Mouse (Mus musculus) cerebellum, adult 8-10 months (tissue): Measurements from ENCODE around the gene Arl6ip4.

Source experiments
- DNase-seq: peaks from one replicate; pipeline ENCODE4 v3.0.0; 2022

The Arl6ip4 gene

DNA sequence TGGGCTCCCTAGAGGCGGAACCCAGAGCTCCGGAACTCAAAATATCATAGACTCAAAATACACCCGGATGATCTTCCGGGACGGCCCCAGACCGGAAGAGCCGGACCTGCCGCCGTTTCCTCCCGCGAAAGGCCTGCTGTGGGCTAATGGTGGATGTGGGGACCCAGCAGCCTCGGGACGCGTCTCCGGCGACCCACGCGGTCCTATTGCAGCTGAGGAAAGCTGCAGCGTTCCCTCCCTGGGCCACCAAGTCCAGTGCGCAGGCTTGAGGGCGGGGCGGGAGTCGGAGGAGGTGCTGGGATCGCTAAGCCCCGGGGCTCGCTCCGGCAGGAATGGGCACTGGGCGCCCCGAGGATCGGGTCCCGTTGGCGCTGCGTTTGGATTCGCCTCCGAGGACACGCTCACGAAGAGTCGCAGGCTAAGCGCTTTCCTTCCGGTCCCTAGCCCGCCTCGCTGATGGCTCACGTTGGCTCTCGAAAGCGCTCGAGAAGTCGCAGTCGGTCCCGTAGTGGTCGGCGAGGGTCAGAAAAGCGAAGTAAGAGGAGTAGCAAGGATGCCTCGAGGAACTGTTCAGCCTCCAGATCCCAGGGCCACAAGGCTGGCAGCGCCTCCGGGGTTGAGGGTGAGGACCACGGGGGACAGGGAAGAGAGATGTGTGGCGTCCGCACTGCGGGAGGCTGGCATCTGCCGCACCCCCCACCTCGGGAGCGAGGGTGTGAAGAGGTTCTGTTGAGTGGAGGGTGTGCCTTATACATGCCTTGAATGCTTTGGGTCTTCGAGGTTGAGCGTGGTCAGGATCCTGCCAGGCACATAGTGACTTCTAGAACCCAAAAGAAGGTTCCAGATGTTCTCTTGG is at the start of gene Arl6ip4:
Gene Arl6ip4 (plus strand): TSS at position 100 of the 856 bp plus-strand sequence.
- DNase-seq, result peak; percentile 78

DNA sequence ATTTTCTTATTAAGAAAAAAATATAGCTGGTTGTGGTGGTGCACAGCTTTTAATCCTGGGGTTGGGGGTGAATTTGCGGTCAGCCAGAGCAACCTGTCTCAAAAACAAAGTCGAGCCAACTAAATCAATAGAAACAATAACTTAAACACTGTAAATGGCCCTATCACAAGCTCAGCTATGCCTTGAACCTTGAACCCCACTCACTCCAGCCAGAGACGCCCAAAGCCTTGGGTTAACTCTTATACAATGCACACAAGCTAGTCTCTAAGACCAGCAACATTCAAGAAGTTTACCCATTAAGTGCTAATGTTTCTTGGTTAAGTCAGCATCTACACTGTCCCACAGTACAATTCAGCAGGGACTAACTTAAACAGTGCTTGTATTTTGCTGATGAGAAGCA is 46.2 kb upstream of the Arl6ip4 start:
- no peak for DNase-seq

DNA sequence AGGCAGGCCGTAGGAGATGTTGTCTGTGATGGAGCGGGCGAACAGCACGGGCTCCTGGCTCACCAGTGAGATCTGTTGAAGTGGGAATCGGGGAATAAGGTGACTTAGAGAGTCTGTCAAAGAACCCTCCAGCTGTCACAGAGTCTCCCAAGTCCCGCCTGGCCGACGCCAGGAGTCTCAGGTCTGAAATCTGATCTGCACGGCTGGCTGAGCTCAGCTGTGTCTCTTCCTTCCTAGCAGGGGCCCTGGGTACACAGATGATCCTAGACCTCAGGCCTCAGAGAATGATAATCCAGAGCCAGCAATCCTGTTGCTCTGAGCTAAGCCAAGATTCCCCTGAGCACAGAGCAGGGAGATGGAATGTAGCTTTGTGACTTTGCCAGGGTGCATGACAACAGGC is 42.2 kb upstream of the Arl6ip4 start:
- no peak for DNase-seq

DNA sequence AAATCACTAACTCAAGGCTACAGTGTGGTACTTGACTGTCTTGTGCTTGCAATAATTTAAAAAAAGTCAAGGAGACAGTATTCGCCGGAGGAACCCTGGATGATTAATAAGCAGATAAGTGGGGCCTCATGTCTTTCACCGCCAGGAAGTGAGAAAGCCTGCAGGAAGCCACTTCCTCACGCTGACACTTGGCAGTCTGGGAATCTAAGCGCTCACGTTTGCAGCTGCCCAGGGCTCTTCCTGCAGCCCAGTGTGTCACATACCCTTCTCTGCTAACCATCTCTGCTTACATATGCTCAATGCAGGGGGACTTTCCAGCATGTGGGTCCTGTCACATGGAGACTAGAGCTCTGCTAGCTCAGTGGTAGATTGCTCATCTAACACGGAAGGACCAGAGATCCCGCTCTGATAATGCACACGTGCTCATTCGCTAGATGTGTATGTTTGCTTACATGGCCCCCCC is 41.0 kb upstream of the Arl6ip4 start:
- DNase-seq, result no peak

DNA sequence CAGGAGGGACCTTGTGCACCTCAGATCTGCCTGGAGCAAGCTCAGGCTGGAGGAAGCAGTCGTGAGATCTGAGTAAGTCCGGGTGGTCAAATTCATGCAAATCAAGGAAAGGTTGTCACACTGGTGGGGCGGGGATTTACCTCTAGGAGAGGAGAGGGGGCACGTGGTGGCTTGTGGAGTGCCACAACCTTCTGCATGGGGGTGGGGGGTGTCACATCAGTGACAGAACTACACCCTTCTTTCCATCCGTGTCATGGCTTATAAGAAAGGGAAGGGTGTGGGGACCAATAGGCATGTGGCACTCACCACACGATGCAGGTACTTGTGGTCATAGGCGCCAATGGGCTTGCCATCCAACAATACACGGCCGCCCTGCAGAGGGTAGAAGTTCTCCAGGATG is 40.2 kb upstream of the Arl6ip4 start:
- DNase-seq, result no peak

DNA sequence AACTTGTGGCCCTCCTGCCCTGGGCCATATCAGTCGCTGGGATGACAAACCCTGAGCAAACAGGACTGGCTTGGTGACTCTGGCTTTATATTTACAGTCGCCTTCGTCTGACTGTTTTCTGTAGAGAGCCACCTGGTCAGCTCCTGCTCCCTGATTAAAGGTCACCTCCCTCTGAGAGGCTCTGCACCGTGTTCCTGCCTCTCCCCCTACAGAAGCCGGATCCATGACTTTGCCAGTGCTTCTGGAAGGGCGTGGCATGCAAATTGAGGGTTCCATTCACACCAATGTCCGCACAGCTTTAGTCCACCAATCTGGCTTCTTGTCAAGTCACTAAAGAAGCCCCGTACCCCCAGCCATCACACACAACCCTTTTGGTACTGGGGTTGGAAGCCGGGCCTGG is 39.3 kb upstream of the Arl6ip4 start:
- no peak for DNase-seq

DNA sequence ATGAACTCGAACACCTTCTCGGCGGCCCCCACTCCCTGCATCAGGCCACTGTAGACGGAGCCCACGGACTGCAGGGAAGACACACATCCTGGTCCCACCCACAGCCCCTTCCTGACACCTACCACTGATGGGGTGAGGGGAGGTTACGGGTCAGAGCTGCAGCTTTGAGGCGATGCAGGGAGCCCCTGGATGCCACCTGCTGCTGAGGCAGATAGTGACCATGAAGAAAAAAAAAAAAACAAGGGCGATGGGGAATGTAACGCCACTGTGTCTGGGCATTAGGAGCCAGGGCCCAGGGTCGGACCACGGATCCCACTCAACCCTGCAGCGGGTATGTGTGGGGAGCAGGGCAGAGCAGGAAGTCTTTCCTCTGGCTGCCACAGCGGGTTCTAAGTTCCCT is 38.6 kb upstream of the Arl6ip4 start:
- no peak for DNase-seq

DNA sequence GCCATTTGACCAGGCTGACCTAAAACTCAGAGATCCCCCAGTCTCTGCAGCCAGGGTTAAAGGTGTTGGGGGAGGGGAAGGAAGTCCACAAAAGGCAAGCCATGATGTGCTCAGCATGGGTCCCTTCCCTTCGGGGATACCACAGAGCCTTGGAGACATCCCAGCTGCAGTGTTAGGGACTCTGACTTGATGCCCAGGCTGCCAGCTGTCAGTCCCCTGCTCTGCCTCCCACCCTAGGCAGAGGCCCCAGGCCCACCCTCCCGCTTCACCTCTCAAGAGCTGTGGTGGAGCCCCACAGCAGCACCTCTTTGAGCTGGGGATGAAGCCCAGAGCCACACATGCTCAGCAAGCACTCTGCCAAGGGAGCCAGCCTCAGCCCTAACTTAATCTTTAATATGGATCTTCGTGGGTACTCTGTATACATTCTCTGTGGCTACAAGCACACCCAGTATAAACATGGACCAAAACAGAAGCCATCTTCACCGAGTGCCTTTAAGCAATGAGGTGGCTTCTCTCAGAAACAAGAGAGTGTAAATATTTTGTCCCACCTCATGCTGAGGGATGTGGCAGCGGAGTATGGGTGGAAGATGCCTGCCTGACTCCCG is 37.9 kb upstream of the Arl6ip4 start:
- no peak for DNase-seq

DNA sequence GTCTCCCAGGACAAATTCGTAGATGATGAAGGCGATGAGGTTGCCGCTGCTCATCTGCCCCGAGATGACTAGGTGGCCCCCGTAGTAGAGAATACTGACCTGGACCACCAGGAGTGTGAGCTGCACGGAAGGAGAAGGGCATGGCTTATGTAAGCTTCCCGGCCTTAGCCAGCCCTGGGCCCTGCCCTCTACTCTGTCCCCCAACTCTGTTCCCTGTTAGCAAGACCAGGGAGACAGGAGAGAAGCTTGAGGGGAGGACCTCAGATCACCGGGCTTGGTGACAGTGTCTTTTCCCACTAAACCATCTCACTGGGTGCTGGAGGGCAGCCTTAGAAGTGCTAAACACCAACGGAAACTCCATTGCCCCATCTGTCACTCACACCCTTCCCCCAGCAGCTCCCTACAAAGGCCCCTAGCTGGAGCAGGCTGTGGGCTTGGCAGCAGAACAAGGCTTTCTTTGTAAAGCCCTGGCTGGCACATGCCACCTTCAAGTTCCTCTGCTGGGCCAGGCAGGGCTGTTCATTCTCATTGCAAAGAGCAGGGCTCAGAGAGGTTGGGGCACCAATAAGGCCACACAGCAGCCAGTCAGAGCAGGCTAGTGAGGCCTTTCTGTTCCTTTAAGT is 37.0 kb upstream of the Arl6ip4 start:
- DNase-seq, result no peak

DNA sequence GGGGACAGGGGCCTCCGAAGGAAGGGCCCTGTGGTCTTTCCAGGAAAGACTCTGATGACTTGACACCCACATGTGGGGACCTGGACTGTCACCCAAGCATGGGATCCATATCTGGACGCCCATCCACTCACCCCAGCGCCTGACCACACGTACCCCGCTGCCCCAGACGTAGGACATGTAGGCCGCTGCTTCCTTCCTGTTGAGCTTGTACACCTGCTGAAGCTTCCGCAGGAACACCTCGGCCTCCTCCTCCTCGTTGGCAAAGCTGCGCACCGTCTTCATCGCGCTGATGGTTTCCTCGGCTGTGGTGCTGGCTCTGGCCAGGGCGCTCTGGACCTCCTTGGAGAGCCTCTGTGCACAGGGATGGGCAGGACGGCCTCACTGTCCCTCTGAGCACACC is 36.0 kb upstream of the Arl6ip4 start:
- no peak for DNase-seq

DNA sequence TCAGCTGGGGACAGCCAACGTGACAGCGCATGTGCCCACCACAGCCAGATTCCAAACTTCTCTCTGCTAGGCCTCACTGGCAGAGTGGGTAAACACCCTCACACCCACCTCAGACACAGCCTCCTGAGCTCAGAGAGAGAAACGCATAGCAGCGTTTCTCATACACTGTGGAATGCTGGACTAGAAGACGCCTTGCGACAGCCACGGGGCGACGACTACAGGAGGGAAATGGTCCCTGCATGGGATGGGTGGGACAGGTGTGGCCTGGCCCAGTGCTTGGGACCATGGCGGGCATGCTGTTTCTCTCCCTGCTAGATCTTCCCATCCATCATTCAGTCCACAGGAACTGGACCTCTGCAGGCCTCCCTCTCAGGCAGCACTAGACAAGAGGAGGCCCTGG is 33.4 kb upstream of the Arl6ip4 start:
- no peak for DNase-seq

DNA sequence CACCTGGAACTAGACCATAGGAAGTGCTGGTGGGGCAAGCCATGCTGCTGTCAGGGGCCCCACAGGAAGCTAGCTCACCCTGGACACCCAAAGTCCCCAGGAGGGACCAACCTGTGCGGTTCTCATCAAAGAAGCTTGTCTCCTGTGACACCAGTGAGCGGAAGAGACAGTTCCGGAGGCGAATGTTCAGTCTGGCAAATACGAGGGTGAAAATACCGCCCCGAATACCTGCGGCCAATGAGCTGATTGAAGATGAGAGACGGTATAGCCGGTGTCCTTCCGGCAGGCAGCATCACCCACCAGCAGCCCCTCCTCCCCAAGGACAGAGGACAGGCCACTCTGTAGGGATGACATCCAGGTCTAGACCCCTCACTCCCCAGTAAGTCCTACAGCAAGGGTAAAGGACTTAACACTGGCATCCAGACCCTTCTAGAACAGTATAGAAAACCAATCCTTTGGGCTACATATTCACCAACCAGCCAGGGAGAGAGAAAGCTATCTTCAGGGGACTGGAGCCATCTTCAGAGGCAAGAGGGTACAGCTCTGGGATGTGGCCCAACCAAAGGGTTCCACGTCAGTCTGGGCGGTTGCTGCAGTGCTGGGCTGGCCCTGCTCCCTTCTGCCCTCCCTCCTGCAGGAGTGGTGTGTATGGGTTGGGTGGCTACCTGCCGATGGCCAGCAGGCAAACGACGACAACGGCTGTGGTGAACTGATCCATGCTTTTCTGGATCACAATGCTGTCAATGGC is 32.8 kb upstream of the Arl6ip4 start:
- no peak for DNase-seq

DNA sequence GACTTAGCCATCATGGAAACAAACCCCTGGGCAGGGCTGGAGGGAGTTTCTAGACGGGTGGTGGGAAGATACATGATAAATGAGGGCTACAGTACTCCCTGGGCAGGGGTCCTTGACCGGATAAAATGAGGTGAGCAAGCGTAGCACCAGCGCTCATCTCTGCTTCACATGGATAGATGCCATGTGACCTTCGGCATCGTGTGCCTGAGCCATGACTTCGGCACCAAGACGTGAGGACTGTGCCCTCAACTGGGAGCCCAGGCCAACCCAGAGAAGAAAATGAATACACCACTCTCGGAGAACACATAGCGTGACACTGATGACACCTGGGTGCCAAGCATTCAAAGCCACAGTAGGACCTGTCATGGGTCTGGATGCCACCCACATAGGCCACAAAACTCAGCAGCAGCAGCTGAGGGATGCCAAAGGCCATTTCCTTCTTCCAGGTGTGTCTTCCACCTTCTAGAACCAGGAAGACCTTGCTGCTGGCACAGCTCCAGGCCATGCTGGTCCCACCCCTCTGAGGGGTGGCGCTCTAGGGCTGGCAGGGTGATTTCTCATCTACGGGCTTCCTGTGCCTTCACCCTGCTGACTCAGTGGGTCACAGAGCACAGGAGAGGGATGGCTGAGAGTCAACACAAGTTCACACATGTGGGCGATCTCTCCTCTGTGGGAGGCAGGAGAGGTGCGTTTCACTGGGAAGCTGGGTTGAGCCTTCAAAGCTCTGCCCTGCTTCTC is 31.9 kb upstream of the Arl6ip4 start:
- DNase-seq, result no peak

DNA sequence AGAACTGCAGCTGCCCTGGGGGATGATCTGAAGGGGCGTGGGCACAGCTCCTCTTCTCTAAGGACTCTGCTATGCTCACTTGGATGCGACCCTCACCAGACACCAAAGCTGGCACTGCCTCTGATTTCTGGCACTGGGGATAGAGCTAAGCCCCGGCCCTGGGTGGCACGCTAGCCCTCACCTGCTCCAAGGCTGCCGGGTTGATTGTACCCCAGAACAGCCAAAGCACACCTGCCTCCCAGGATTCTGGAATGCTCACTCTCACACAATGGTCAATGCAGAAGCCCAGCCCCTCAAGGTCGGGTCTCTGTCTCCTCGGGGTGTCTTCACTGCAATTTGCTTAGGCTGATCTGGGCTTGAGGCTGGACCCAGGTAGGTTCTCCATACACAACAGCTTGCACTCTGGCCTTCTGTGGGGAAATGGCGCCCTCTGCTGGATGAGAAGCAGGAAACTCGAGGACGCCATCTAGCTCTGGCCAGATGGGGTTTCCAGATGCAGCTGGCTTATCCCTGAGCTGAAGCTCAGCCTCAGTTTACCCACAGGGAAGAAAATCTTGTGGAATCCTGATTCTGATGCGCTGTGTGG is 31.2 kb upstream of the Arl6ip4 start:
- DNase-seq, result peak; percentile 82

DNA sequence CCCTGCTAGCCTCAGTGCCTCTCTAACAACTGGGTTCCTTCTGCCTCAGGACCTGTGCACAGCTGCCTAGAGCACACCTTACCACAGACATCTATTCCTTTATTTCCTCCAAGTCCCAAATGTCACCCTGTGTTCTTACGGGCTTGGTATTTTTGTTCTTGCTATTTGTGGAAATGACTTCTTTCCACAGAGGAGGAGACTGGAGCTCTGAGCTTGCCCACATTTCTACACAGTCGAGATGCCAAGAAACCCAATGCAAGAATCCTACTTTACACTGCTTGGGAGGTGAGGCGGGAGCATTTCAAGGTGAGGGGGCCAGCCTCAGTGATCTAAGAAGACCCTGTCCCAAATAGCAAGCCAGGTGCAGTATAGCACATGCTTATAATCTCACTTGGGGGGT is 30.4 kb upstream of the Arl6ip4 start:
- DNase-seq, result no peak

DNA sequence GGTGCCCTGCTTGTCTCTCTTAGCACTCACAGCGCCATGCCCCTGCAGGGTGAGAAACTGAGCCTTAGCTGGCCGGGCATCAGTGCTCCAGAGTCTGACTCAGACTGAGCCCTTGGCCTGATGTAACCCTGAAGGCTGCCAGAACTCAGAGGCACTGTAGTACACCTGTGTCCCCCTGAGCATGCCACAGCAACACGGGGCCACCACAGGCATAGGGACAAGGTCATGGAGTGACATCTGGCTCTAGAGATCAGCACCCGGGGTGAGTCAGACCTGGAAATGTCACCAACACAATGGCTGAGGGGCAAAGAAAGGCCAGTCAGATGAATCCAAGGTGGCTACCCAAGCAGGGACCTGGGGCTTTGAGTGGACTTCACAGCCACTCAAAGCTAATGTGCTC is 29.0 kb upstream of the Arl6ip4 start:
- no peak for DNase-seq

DNA sequence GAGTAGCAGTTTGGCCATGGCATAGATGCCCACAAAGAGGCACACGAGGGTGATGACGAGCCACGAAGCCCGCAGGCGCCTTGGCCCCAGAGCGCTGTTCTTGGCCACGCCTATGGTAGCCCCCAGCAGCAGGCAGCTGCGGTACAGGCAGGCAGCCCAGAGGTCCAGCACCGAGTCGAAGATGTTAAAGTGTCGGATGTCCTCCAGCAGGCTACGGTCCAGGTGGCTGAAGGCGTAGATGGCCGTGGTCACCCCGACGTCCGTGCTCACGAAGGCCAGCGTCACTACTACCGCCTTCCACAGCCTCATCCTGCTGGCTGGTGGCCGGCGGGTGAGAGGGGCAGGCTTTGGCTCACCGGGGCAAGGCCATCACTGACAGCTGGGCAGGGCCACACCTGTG is 26.0 kb upstream of the Arl6ip4 start:
- no peak for DNase-seq

DNA sequence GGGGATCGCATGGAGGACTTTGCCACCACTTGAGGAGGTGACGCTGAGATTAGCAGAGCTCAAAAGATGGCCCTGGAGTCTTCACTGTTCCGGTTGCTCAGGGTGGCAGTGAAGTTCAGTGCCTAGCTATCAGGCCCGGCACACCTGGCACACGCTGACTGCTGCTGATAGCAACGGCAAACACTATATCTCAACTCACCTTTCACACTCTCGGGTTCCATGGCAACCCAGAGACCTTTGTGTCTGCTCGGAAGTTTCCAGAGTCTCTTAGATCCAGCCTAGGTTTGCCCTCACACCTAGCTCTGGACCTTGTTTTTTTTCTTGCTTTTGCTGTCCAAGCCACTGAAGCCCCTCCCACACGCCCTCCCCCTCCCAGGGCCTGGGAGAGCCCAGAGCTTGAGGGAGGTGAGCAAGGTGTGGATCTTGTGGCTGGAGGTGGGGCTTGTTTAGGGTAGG is 23.9 kb upstream of the Arl6ip4 start:
- DNase-seq, result no peak

DNA sequence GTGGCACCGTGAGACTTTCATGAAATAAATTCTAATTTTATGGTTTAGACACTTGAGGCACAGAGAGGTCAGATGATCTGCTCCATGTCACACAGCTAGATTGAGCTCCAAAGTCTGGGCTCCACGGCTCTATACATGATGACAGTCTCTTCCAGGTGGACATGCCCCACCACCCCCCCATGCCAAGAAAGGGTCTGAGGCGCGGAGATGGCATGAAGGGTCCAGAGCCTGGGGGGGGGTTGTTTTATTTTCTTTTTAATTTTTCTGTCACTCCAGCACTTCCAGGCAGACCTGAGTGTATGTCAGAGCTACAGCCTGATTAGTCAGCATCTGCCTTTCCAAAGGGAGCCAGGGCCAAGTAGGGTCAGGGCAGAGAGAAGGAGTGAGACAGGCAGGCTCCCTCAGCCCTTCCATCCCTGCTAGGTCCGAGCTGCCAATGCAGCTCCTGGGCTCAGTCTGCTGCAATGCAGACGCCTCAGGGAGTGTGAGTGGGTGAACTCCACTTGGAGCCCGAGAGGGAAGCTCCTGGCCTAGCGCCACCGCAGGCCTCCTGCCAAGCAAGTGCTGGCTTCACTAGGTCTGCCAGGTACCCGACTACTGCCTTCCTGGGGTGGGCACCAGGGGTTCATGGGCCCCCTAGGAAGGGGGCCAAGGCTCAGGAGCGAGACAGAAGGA is 22.6 kb upstream of the Arl6ip4 start:
- DNase-seq, result peak; percentile 77

DNA sequence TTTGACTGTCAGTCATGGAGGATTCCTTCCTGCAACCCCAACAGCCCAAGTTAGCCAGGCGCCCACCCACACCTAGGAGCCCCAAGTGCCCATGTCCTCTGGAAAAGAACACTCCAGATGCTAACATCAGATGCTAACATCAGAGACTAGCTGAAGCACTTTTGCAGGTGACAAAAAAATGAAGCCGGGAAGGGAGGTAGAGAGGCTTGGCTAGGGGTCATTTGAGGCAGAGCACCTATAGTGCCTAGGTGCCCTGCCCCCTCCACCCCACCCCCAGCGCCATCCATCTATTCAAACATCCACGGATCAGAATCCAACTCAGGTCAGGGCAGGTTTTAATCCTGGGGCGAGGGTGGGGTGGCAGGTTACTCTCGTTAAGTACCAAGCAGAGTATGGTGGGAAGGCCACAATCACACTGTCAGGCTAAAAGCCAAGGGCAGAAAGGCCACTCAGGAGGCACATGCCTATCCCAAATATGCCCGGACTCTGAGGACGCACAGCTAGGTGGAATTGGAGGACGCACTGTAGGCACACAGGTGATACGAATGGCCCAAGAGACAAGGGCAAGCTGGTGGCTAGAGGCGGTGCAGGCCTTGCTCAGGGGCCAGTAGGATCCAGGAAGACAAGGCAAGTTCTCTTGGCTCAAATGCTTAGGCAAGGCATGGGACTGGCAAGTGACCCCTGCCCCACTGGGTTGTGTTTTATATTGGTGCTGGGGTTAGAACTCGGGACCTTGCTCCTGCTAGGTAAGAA is 21.9 kb upstream of the Arl6ip4 start:
- no peak for DNase-seq

DNA sequence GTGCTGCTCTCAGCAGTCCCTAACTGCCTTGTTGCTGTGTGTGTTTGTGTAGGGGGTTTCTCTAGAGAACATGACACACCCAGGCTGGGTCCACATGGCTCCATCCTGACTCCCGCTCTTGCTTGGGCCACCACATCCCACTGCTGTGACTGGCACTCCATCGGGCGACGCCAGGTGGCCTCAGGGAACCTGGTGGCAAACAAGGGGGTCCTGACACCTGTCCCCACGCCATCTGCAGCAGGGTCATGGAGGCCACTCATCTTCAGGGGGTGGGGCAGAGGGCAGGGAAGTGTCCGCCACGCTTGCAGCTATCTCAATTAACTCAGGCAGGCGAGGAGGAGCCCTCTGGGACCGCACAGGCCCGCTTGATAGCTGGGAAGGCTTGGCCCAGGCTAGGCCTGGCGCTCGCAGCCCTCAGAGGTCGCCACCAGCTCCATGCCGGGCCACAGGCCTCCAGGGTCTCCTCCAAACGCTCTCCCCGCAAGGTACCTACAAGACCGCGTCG is 20.8 kb upstream of the Arl6ip4 start:
- no peak for DNase-seq
